Mouse (Mus musculus) limb, embryonic 12.5 days (tissue): ENCODE data around the gene Htr1f. TPM values are rescaled to one million over a fixed set of nuclear protein-coding genes. Genes with fewer than 3 reads are reported as not detected.

Experiments used
- microRNA-seq: library from miRNA; unstranded; fragments of <30 nt; microRNA quantifications from one replicate; pipeline ENCODE4, GENCODE M21; 2017
- polyA plus RNA-seq: library from polyadenylated mRNA; unstranded; fragments of >200 nt; fragmentation: Nextera tagmentation; extraction: Ambion mirVana; gene quantifications from 2 replicates; pipeline ENCODE4 v1.2.1, GENCODE M21; 2016

The Htr1f gene
- polyA plus RNA-seq, 1 experiment from 2014 or later: 0.10 TPM

Small RNA genes lying within 50 kb of the gene (microRNA-seq; reads per million reads assigned to microRNA genes)
- gene Gm23374: not detected
